Mouse (Mus musculus) megakaryocyte-erythroid progenitor cell, adult 5-6 weeks (primary cell): ENCODE results near the gene Lrrc4. TPM values are rescaled to one million over a fixed set of nuclear protein-coding genes. Genes with fewer than 3 reads are reported as not detected.
A peak's percentile ranks its signal among the peaks of the same experiment; 100 is the strongest.

Experiments
- ATAC-seq: replicated peaks from 2 replicates; pipeline ENCODE4 v1.8.0; 2016; ENCODE audit warnings: mild to moderate bottlenecking, inconsistent platforms; ENCODE audit not compliant: severe bottlenecking, poor library complexity, low FRiP score, low TSS enrichment
- total RNA-seq, 2 experiments: library from RNA; stranded (forward) in 1 of 2; stranded (reverse) in 1 of 2; fragments of 200-1000, 215-1000 nt in 1 of 2; fragments of >200 nt in 1 of 2; fragmentation: Nextera tagmentation in 1 of 2; gene quantifications; 2 replicates each; pipeline ENCODE4 v1.2.3; 2014 to 2017

Gene Lrrc4
- total RNA-seq, 2 experiments from 2014 or later: 0.05 TPM; not detected in 1

- peak; percentile 62 for ATAC-seq
Observed at GRCm38 (mm10) chr6:28857198-28858180, 25.9 kb upstream of the Lrrc4 start.

DNA sequence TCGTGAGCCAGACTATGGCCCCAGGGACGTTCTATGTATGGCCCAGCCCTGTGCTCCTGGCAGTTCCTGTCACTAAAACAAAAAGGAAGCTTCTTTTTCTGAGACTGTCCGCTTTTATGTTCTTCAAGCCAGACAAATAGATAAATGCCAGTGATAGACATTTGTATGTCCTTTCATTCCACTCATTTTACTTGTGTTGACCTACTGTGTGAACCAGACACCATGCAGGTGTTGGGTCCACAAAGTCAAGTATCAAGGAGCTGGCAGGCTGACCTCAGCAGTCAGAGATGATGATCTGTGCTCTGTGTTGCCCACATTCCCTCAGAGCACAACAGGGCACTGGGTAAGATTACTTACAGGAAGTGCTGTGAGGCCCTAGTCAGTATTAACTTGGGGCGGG is 25.2 kb upstream of the Lrrc4 start:
- no peak for ATAC-seq

DNA sequence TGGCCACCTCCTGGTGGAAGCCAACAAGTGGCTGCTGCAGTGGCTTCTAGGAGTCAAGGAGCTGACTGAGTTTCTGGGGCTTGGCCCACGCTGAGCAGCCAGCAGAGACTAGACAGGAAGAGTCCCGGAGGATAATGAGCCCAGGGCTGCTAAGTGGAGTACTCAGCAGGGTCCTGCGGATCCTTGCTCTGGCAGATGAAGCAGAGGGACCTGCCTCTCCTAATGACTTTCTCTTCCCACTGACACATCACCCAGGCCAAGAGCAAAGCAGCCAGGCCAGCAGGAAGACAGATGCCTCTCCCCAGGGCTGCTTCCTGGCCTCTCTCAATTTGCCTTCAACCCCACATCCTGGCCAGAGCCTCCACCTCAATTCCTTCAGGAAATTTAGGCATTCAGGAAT is 23.9 kb upstream of the Lrrc4 start:
- no peak for ATAC-seq

- ATAC-seq: no peak
Observed at GRCm38 (mm10) chr6:28854598-28854997, 23.1 kb upstream of the Lrrc4 start.

GRCm38 (mm10) chr6:28853654-28854053 is 22.1 kb upstream of the Lrrc4 start:
- ATAC-seq: no peak

DNA sequence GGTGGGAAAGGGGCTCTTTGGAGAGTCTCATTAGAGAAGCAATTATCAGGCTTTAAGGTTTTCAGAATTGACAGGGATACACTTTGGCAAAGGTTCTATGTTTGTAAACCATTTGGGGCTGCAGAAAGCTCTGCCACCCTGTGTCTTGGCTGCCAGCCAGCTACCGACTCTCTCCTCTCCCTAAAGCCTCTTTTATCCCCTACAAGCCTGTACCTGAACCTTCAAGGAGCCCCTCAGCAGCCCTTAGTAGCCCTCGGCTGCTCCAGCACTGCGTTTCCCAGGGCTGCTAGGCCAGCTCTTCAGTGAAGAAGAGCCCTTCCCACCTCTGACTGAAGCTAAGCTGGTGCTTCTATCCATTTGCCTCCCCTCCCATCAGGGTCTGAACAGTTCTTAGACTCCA is 21.6 kb upstream of the Lrrc4 start:
- ATAC-seq: no peak

- no peak for ATAC-seq
Observed at GRCm38 (mm10) chr6:28852342-28852741, 20.8 kb upstream of the Lrrc4 start.

DNA sequence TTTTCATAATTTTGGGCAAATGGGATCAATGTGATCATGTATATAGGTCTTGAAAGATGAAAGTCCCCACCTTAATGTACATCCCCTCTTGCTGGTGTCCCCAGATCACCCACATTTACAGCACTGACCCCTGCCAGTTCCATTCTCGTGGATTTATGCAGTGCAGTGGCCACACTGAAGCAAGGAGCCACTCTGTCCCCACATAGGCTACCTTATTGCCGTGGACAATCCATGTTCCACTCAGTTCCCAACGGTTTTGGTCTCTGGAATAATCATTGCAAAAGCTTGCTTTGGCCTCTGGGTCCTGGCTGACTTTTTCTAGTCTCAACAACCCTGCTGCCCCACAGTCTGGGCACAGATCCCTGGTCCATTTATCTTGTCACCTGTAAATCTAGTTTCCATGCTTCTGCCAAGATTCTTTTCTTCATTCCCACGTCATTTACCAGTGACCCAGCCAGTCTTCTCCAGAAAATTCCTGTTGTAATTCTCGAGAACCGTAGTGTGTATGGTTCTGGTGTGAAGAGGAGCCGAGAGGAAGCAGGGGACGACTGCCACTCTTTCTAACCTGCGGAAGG is 18.9 kb upstream of the Lrrc4 start:
- ATAC-seq: no peak

- no peak for ATAC-seq
Observed at GRCm38 (mm10) chr6:28849317-28849716, 17.8 kb upstream of the Lrrc4 start.

DNA sequence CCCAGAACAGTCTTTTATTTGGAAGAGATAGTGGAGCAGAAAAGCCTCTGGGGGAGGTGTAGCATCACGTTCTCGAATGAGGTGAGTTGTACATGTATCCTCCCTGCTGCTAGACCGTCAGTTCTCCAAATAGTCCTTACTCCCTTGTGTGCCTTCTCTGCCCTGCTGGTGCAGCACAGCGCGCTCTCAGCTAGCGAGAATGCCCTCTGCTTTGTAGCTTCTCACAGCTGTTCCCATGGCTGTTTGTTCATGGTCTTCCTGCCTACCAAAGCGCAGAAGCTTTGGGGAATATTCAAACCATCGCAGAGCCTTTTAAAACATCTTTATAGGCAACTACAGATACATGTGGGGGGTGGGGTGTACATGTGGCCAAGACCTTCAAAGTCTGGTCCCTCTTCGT is 17.3 kb upstream of the Lrrc4 start:
- ATAC-seq: no peak

- no peak for ATAC-seq
Observed at GRCm38 (mm10) chr6:28848285-28848794, 16.8 kb upstream of the Lrrc4 start.

DNA sequence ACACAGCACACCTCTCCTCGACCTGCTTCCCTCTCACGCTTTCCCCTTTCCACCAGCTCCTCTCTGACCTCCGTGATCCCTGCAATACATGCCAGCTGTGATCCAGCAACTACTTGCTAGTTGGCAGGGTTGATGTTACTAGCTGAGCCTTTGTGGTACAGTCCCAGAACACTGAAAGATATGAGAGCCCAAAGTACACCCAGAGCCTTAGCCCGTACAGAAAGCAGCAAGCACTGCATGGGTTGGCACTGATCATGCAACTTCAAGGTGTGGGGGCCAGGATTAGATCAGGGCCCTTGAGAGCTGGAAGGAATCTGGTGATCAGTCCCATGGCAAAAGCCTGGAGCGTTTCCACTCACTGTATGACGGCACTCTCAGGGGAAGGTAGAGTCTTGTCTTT is 16.1 kb upstream of the Lrrc4 start:
- no peak for ATAC-seq

DNA sequence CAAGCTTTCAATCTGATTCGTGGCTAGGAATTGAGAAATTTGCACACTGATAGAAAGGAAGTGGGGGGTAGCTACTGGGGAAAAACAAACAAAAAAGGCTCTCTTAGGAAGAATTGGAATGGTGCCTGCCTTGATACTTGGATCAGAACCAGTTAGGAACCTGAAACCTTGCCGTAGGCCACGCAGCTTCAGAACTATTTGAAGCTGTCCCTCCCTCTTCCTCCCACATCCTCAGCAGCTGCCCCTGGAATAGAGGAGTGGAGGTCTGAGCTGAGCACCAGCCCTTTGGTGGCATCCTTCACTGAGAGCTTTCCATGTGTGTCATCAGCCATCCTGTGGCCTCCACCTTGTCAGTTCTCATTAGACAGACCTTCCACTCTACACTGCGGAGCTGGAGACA is 14.1 kb upstream of the Lrrc4 start:
- ATAC-seq: no peak

DNA sequence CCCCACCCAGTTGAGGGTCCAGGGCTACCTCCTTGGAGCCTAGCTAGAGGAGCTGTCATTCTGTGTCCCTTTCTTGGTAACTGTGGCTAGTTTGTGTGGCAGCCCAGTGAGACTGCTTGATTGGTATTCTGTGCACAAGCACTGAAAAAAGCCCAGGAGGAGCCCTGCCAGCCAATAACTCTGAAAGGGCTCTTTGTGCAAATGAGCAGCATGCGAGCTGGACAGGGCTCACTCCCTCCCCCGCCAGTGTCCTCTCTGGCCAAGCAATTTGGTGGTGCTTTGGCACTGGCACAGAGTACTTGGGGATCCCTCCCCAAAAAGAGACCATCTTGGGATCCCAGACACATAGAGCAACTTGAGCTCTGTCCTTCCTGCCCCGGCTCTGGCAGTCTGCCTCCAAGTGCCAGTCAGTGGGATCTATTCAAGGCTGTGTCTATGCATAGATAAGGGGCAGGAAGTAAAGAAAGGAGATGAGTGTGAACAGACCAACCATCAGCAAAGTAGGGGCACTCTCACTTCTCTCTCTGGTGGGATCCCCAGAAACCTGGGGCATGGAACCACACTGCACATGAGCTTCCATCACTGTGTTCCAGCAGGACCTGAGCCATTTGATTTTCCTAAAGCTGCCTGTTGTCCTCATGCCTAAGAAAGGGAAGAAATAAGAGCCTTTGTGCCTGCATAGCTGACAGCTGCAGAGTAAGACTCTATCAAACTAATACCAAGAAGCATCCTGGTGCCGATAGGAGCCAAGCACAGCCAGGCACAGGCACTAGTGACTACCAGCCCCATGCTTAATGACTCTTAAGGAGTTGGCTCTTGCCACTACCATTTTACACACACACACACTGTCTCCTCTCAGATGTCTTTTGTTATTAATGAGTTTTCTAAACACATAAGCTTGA is 11.1 kb upstream of the Lrrc4 start:
- ATAC-seq: peak; percentile 73

- ATAC-seq: no peak
Observed at GRCm38 (mm10) chr6:28841569-28841968, 10.0 kb upstream of the Lrrc4 start.

GRCm38 (mm10) chr6:28836600-28836999 is 5.1 kb upstream of the Lrrc4 start:
- no peak for ATAC-seq

- ATAC-seq: no peak
Observed at GRCm38 (mm10) chr6:28834046-28834445, 2.5 kb upstream of the Lrrc4 start.

- ATAC-seq: no peak; the same call in 1 of the 2 replicates
Observed at GRCm38 (mm10) chr6:28833380-28833822, 1.9 kb upstream of the Lrrc4 start.

GRCm38 (mm10) chr6:28832751-28833291 is 1.3 kb upstream of the Lrrc4 start:
- peak; percentile 40 for ATAC-seq
